Mouse (Mus musculus) lung, postnatal 0 days (tissue): Measurements from ENCODE around the gene Lxn.
A peak's percentile ranks its signal among the peaks of the same experiment; 100 is the strongest.

ENCODE experiments used
- CTCF ChIP-seq: IDR thresholded peaks from 2 replicates; pipeline ENCODE4 v1.5.1; 2016; ENCODE audit warnings: antibody characterized with exemption, mild to moderate bottlenecking
- EP300 ChIP-seq: IDR thresholded peaks from 2 replicates; pipeline ENCODE4 v1.6.1; 2016; ENCODE audit warnings: antibody characterized with exemption, mild to moderate bottlenecking, control low read depth

GRCm38 (mm10) chr3:67429338-67429998 lies 34.3 kb downstream of the Lxn start:
- peak; percentile 30; the same call in 1 of the 2 replicates for TF ChIP-seq CTCF
- no peak for TF ChIP-seq EP300
